Mouse (Mus musculus): ENCODE results near the gene Rnd2. TPM values are rescaled to one million over a fixed set of nuclear protein-coding genes. Genes with fewer than 3 reads are reported as not detected.
"Not testable (repeated sequence)": the region's sequence is repeated elsewhere in the genome, so short reads cannot be mapped to it uniquely, and the experiment has no call there.

Rnd2 gene
- polyA plus RNA-seq, 1 experiment from 2014 or later: 68.3 TPM

DNA sequence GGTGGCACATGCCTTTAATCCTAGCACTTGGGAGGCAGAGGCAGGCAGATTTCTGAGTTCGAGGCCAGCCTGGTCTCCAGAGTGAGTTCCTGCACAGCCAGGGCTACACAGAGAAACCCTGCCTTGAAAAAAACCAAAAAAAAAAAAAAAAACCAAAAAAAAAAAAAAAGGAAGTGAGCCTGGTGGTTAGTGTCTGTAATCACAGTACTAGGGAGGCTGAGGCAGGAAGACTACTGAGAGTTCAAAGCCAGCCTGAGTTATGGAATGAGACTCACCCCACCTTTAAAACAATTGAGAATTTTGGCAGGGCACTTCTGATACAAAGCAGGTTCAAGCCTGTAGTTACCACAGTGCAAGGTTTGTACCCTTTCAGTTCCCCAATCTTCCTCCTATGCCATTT, 8.9 kb downstream of the Rnd2 start:
- H3K9ac ChIP-seq; H3K36me3 ChIP-seq (replicated peaks); ATAC-seq (replicated peaks); H3K4me3 ChIP-seq; H3K9me3 ChIP-seq; H3K4me2 ChIP-seq; H3K27me3 ChIP-seq (replicated peaks); H3K27ac ChIP-seq: not testable (repeated sequence)
- 88% methylated on average over 1 of the region's 1 CpGs for WGBS
- peaks cover 21% of the 10 kb centered on the region for H3K4me1 ChIP-seq

GRCm38 (mm10) chr11:101474298-101474697, 9.5 kb downstream of the Rnd2 start:
- Histone ChIP-seq H3K4me3 (no peak overlapping the region), H3K36me3 (replicated peaks) (no peaks in the 10 kb centered on the region), H3K9ac (no peak overlapping the region), H3K27ac (no peak overlapping the region), H3K4me1 (peaks cover 21% of the 10 kb centered on the region), H3K9me3 (no peaks in the 10 kb centered on the region), H3K4me2 (no peak overlapping the region), H3K27me3 (replicated peaks) (no peaks in the 10 kb centered on the region)
- no peak for ATAC-seq (replicated peaks)
- 62% methylated on average over 5 of the region's 5 CpGs for WGBS

GRCm38 (mm10) chr11:101476361-101476760, 11.6 kb downstream of the Rnd2 start:
- H3K4me2 ChIP-seq; ATAC-seq (replicated peaks); H3K9me3 ChIP-seq; H3K27me3 ChIP-seq (replicated peaks); H3K27ac ChIP-seq; H3K9ac ChIP-seq; H3K4me3 ChIP-seq; H3K36me3 ChIP-seq (replicated peaks): not testable (repeated sequence)
- H3K4me1 ChIP-seq: peaks cover 22% of the 10 kb centered on the region
- 87% methylated on average over 4 of the region's 4 CpGs for WGBS

DNA sequence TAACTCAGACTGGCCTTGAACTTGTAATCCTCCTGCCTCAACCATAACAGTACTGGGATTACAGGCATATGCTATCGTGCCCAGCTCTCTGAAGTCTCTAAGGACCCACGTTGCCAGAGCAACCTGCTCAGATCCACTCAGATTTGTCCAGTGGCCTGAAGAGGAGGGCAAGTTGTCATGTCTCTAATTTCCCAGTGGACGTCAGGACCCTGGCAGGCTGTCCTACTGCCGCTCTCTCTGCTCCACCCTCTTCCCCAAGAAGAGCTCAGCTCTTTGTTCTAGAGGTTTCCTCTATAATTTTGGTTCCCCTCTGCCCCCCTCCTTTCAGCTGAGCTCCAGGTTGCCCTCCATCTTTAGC, 12.4 kb downstream of the Rnd2 start:
- H3K27ac ChIP-seq: peak overlapping the region; percentile 82
- H3K4me2 ChIP-seq: no peak overlapping the region
- no peak overlapping the region for H3K9ac ChIP-seq
- H3K4me3 ChIP-seq: no peak overlapping the region
- 5% methylated on average over 4 of the region's 4 CpGs for WGBS
- H3K27me3 ChIP-seq (replicated peaks): no peaks in the 10 kb centered on the region
- H3K36me3 ChIP-seq (replicated peaks): no peaks in the 10 kb centered on the region
- H3K9me3 ChIP-seq: no peaks in the 10 kb centered on the region
- peak; percentile 78 for ATAC-seq (replicated peaks)
- peaks cover 22% of the 10 kb centered on the region for H3K4me1 ChIP-seq

DNA sequence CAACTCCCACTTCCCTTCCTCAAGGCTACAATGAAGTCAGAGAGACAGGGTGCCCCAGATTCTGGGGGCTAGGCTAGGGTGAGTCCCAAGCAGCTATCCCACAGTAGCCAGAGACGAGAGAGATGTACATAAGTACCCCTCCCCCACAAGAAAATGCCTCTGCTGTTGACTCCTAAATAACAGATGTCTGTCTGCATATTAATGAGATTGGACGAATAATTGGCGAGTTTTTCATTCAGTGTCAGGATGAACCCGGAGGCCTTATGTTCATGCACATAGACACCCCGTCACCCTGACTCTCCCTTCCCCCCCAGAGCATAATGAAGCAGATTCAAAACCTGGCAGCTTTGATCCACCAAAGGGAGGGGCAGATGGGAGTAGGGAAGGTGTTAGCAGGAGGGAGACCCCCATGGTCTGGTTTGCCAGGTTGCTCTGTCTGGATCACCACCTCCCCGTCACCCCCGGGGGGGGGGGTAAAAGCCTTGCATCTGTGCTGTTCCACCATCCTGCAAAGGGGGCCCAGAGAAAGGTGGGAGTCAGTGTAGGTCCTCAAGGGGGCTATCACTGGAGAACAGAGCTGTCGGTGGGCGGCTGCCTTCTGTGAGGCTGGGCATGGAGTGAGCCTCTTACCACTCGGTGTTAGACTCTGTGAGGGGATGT, 12.9 kb downstream of the Rnd2 start:
- Histone ChIP-seq H3K4me1 (peaks cover 22% of the 10 kb centered on the region), H3K27me3 (replicated peaks) (no peaks in the 10 kb centered on the region), H3K27ac (peak overlapping the region; percentile 82), H3K4me3 (no peak overlapping the region), H3K4me2 (no peak overlapping the region), H3K36me3 (replicated peaks) (no peaks in the 10 kb centered on the region), H3K9me3 (no peaks in the 10 kb centered on the region), H3K9ac (no peak overlapping the region)
- WGBS: 18% methylated on average over 10 of the region's 10 CpGs
- ATAC-seq (replicated peaks): peak; percentile 76

GRCm38 (mm10) chr11:101479171-101479635, 14.4 kb downstream of the Rnd2 start:
- no peak; the same call in 1 of the 2 replicates for ATAC-seq (replicated peaks)
- Histone ChIP-seq H3K4me2 (peak overlapping the region; percentile 41), H3K27me3 (replicated peaks) (no peaks in the 10 kb centered on the region), H3K4me1 (peaks cover 29% of the 10 kb centered on the region), H3K9ac (no peak overlapping the region), H3K9me3 (no peaks in the 10 kb centered on the region), H3K27ac (peak overlapping the region; percentile 40), H3K4me3 (no peak overlapping the region), H3K36me3 (replicated peaks) (no peaks in the 10 kb centered on the region)
- 2% methylated on average over 18 of the region's 18 CpGs for WGBS

DNA sequence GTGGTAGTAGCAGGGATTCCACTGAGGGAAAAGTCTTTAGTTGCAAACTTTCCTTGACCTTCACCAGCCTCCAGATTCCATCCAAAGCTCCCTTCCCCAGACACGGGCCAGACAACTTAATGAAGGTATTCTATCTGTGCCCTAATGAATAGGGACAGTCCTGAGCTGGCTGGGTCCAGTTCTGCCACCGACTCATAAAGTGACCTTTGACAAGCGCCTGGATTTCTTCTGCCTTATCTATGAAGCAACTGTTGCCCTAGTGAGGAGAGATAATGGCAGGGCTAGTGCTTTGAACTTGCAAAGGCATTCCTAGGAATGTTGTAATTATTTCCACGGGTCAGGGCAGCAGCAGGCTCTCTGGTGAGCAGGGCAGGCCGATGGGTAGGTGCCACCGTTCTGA, 16.1 kb downstream of the Rnd2 start:
- Histone ChIP-seq H3K9me3 (no peaks in the 10 kb centered on the region), H3K27me3 (replicated peaks) (no peaks in the 10 kb centered on the region), H3K36me3 (replicated peaks) (no peaks in the 10 kb centered on the region), H3K4me3 (no peak overlapping the region), H3K9ac (no peak overlapping the region), H3K4me2 (no peak overlapping the region), H3K27ac (no peak overlapping the region), H3K4me1 (peaks cover 29% of the 10 kb centered on the region)
- ATAC-seq (replicated peaks): no peak
- 70% methylated on average over 6 of the region's 6 CpGs for WGBS

DNA sequence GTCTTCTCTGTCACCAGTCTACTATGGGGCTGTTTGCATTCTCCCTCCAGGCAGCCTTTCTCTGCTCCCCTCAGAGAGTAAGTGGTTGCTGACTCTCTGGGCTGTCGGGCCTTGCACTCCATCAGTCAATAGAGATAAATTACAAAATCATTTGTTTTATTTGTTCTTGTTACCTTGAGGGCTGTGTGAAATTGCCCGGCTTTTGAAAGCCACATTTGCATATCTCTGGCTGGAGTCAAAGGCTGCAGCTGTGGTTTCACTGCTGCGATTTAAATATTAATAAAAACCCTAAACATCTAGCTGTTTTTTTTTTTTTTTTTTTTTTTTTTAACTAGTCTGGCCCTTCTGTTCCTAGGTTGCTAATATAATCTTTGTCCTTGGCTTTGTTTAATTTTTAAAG, 19.0 kb downstream of the Rnd2 start:
- Histone ChIP-seq H3K27me3 (replicated peaks) (no peaks in the 10 kb centered on the region), H3K9me3 (no peaks in the 10 kb centered on the region), H3K36me3 (replicated peaks) (no peaks in the 10 kb centered on the region), H3K9ac (no peak overlapping the region), H3K4me3 (no peak overlapping the region), H3K4me1 (peaks cover 19% of the 10 kb centered on the region), H3K27ac (peak overlapping the region; percentile 61), H3K4me2 (no peak overlapping the region)
- no peak for ATAC-seq (replicated peaks)
- 17% methylated on average over 3 of the region's 3 CpGs for WGBS

GRCm38 (mm10) chr11:101484245-101484644, 19.4 kb downstream of the Rnd2 start:
- Histone ChIP-seq H3K4me1 (peaks cover 15% of the 10 kb centered on the region), H3K9ac (no peak overlapping the region), H3K4me3 (no peak overlapping the region), H3K36me3 (replicated peaks) (no peaks in the 10 kb centered on the region), H3K27me3 (replicated peaks) (no peaks in the 10 kb centered on the region), H3K27ac (no peak overlapping the region), H3K9me3 (no peaks in the 10 kb centered on the region), H3K4me2 (no peak overlapping the region)
- no peak for ATAC-seq (replicated peaks)
- WGBS: 66% methylated on average over 6 of the region's 6 CpGs

DNA sequence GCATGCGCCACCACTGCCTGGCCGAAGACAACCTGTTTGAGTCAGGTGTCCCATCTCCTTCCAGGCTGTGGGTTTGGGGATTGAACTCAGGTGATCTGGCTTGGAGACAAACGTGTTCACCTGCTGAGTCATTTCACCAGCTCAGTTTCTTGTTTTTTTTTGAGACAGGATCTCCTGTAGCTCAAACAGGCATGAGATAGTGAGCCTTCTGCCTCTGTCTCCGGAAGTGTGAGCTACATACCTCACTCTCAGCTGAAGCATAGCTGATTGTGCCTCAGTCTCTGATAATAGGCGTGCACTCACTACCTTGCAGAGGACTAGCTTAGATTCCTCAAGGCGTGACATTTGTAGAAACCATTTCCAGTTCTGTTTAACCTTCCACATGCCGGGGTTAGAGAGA, 20.0 kb downstream of the Rnd2 start:
- WGBS: 87% methylated on average over 7 of the region's 7 CpGs
- ATAC-seq (replicated peaks): no peak

GRCm38 (mm10) chr11:101485509-101486028, 20.8 kb downstream of the Rnd2 start:
- peak overlapping the region; percentile 67 for H3K27ac ChIP-seq
- no peaks in the 10 kb centered on the region for H3K9me3 ChIP-seq
- ATAC-seq (replicated peaks): no peak
- no peak overlapping the region for H3K4me3 ChIP-seq
- no peak overlapping the region for H3K4me2 ChIP-seq
- no peaks in the 10 kb centered on the region for H3K27me3 ChIP-seq (replicated peaks)
- H3K4me1 ChIP-seq: peaks cover 7% of the 10 kb centered on the region
- H3K36me3 ChIP-seq (replicated peaks): no peaks in the 10 kb centered on the region
- WGBS: 35% methylated on average over 6 of the region's 6 CpGs
- peak overlapping the region; percentile 12; the same call in 1 of the 2 replicates for H3K9ac ChIP-seq

More for the DNA sequence above, 20.0 kb downstream of the Rnd2 start:
- Histone ChIP-seq H3K27me3 (replicated peaks) (no peaks in the 10 kb centered on the region), H3K4me1 (peaks cover 9% of the 10 kb centered on the region), H3K9ac (no peak overlapping the region), H3K36me3 (replicated peaks) (no peaks in the 10 kb centered on the region), H3K4me2 (no peak overlapping the region), H3K27ac (no peak overlapping the region; the same call in 1 of the 2 replicates), H3K9me3 (no peaks in the 10 kb centered on the region), H3K4me3 (no peak overlapping the region)

- no peaks in the 10 kb centered on the region for H3K27me3 ChIP-seq (replicated peaks)
- peaks cover 7% of the 10 kb centered on the region for H3K4me1 ChIP-seq
- no peak overlapping the region for H3K4me3 ChIP-seq
- H3K9me3 ChIP-seq: no peaks in the 10 kb centered on the region
- no peaks in the 10 kb centered on the region for H3K36me3 ChIP-seq (replicated peaks)
- 74% methylated on average over 6 of the region's 6 CpGs for WGBS
- no peak overlapping the region for H3K4me2 ChIP-seq
- no peak for ATAC-seq (replicated peaks)
- H3K27ac ChIP-seq: peak overlapping the region; percentile 67
- H3K9ac ChIP-seq: no peak overlapping the region
Observed at GRCm38 (mm10) chr11:101486126-101486525, 21.3 kb downstream of the Rnd2 start.

- Histone ChIP-seq H3K27me3 (replicated peaks) (no peaks in the 10 kb centered on the region), H3K4me3 (no peak overlapping the region), H3K4me2 (no peak overlapping the region), H3K9ac (no peak overlapping the region), H3K9me3 (no peaks in the 10 kb centered on the region), H3K4me1 (no peaks in the 10 kb centered on the region), H3K36me3 (replicated peaks) (no peaks in the 10 kb centered on the region), H3K27ac (no peak overlapping the region)
- ATAC-seq (replicated peaks): no peak
- WGBS: 82% methylated on average over 5 of the region's 5 CpGs
Observed at GRCm38 (mm10) chr11:101506269-101506780, 41.5 kb downstream of the Rnd2 start.
